Comparison of ENCODE assay signal across 9 mouse cellular contexts in genomic region chr4:99561506-99561937, GRCm38 (mm10).
DNase-seq lines count a peak whose midpoint lies in the region; ATAC-seq and TF ChIP-seq lines count a peak whose summit lies in the region.
"Had no signal": no experiment of that assay in that cellular context is flagged by ENCODE, and none has a peak within 500 bp of the region (broad histone marks: within the 10 kb centered on the region; RNA-seq: fewer than 3 reads in every experiment).

No protein-coding gene starts in this region.

- no peaks in the 10 kb centered on the region for H3K36me3 ChIP-seq in forebrain, embryonic 11.5 days (ENCODE audit: control insufficient read depth, insufficient read depth, low read length)
- H3K36me3 ChIP-seq in forebrain, embryonic 13.5 days (ENCODE audit: poor library complexity, severe bottlenecking), result no peaks in the 10 kb centered on the region
- no peaks in the 10 kb centered on the region for H3K36me3 ChIP-seq in liver, embryonic 14.5 days (replicated peaks; ENCODE audit: control insufficient read depth, insufficient read depth, low read depth)
- H3K36me3 ChIP-seq: neural tube, embryonic 12.5 days had no signal

- H3K9me3 ChIP-seq in forebrain, embryonic 11.5 days (ENCODE audit: control insufficient read depth, low read length), result no peaks in the 10 kb centered on the region
- H3K9me3 ChIP-seq in forebrain, embryonic 13.5 days (replicated peaks), result no peaks in the 10 kb centered on the region
- H3K9me3 ChIP-seq in liver, embryonic 14.5 days (ENCODE audit: control insufficient read depth, low read length), result no peaks in the 10 kb centered on the region
- H3K9me3 ChIP-seq: neural tube, embryonic 12.5 days had no signal

- H3K4me2 ChIP-seq in forebrain, embryonic 11.5 days (ENCODE audit: low read depth, low read length, severe bottlenecking), result no peak overlapping the region
- no peak overlapping the region for H3K4me2 ChIP-seq in forebrain, embryonic 13.5 days
- H3K4me2 ChIP-seq in liver, embryonic 14.5 days (ENCODE audit: low read depth), result no peak overlapping the region
- H3K4me2 ChIP-seq: neural tube, embryonic 12.5 days had no signal

- H3K27ac ChIP-seq in forebrain, embryonic 11.5 days (ENCODE audit: low read depth, low read length), result no peak overlapping the region
- no peak overlapping the region for H3K27ac ChIP-seq in forebrain, embryonic 13.5 days
- H3K27ac ChIP-seq in liver, embryonic 14.5 days, result no peak overlapping the region
- H3K27ac ChIP-seq: neural tube, embryonic 12.5 days had no signal

- peak; percentile 65 for DNase-seq in forebrain, embryonic 11.5 days (ENCODE audit: low spot score)
- DNase-seq in liver, embryonic 14.5 days (ENCODE audit: low read depth in 3 of 3, low spot score in 3 of 3), result no peak
- DNase-seq in liver, result no peak
- peak; percentile 71 for DNase-seq in embryo, embryonic 10 days (ENCODE audit: low spot score)
- DNase-seq in mesoderm, embryonic 11.5 days (ENCODE audit: low read depth, low spot score), result peak; percentile 41
- no peak for DNase-seq in yolk sac, embryonic 10.5 days (ENCODE audit: low spot score)
- no peak for DNase-seq in urinary bladder, adult 18-20 months (ENCODE audit: low spot score in 2 of 2)

- ATAC-seq in forebrain, embryonic 11.5 days (replicated peaks; ENCODE audit: low FRiP score), result no peak
- no peak for ATAC-seq in forebrain, embryonic 13.5 days
- ATAC-seq in liver, embryonic 14.5 days (ENCODE audit: insufficient read depth), result no peak

- 0 out of 2 replicates have a peak, but pooled peaks have one; percentile 8 for TF ChIP-seq CTCF in liver, embryonic 14.5 days (IDR thresholded peaks at IDR 0.05; ENCODE audit: low read depth)

- no peak for TF ChIP-seq EP300 in liver, embryonic 14.5 days (IDR thresholded peaks at IDR 0.05; ENCODE audit: low read depth)

- no peak overlapping the region for H3K4me3 ChIP-seq in forebrain, embryonic 11.5 days (ENCODE audit: low read depth, low read length)
- no peak overlapping the region for H3K4me3 ChIP-seq in forebrain, embryonic 13.5 days
- H3K4me3 ChIP-seq in liver, embryonic 14.5 days (ENCODE audit: insufficient read depth in 1 of 2, low read depth in 2 of 2, low read length in 2 of 2), result no peak overlapping the region
- H3K4me3 ChIP-seq: neural tube, embryonic 12.5 days had no signal

- H3K4me1 ChIP-seq in forebrain, embryonic 11.5 days (replicated peaks; ENCODE audit: control insufficient read depth, insufficient read depth, low read length), result no peaks in the 10 kb centered on the region
- H3K4me1 ChIP-seq in forebrain, embryonic 13.5 days, result no peaks in the 10 kb centered on the region
- H3K4me1 ChIP-seq in liver, embryonic 14.5 days (replicated peaks; ENCODE audit: control insufficient read depth in 2 of 2, insufficient read depth in 2 of 2, low read length in 1 of 2), result no peaks in the 10 kb centered on the region
- H3K4me1 ChIP-seq: neural tube, embryonic 12.5 days had no signal

- no peak overlapping the region for H3K9ac ChIP-seq in forebrain, embryonic 11.5 days (ENCODE audit: low read length)
- H3K9ac ChIP-seq in forebrain, embryonic 13.5 days, result no peak overlapping the region
- H3K9ac ChIP-seq in liver, embryonic 14.5 days (replicated peaks), result no peak overlapping the region
- H3K9ac ChIP-seq: neural tube, embryonic 12.5 days had no signal

- peaks cover 44% of the 10 kb centered on the region for H3K27me3 ChIP-seq in forebrain, embryonic 11.5 days (ENCODE audit: control insufficient read depth, insufficient read depth, low read length)
- peaks cover 82% of the 10 kb centered on the region for H3K27me3 ChIP-seq in forebrain, embryonic 13.5 days
- no peaks in the 10 kb centered on the region; the same call in 1 of the 2 replicates for H3K27me3 ChIP-seq in liver, embryonic 14.5 days (ENCODE audit: control insufficient read depth, insufficient read depth, low read length)

- WGBS in forebrain, embryonic 11.5 days, result 7% methylated on average over 6 of the region's 6 CpGs
- WGBS in forebrain, embryonic 13.5 days, result 5% methylated on average over 6 of the region's 6 CpGs
- 10% methylated on average over 6 of the region's 6 CpGs for WGBS in liver, embryonic 14.5 days (ENCODE audit: insufficient replicate concordance)

Comparison
In these comparisons a context has a peak if more than half of its experiments do, and no peak if none do; other contexts are left out.
1. DNase-seq: peak in forebrain, embryonic 11.5 days (single experiment), embryo, embryonic 10 days (single experiment) and mesoderm, embryonic 11.5 days (single experiment); none in liver, embryonic 14.5 days (0 of 3), liver (single experiment), yolk sac, embryonic 10.5 days (single experiment) and urinary bladder, adult 18-20 months (0 of 2).